Mouse (Mus musculus) retina, embryonic 14.5 days (tissue): Measurements from ENCODE around the gene Agtrap.
"Not testable (repeated sequence)": the region's sequence is repeated elsewhere in the genome, so short reads cannot be mapped to it uniquely, and the experiment has no call there.

Experiments used
- DNase-seq: peaks from one replicate; pipeline ENCODE4 v3.0.0-alpha.2; 2015; ENCODE audit warnings: low spot score

The Agtrap gene

DNA sequence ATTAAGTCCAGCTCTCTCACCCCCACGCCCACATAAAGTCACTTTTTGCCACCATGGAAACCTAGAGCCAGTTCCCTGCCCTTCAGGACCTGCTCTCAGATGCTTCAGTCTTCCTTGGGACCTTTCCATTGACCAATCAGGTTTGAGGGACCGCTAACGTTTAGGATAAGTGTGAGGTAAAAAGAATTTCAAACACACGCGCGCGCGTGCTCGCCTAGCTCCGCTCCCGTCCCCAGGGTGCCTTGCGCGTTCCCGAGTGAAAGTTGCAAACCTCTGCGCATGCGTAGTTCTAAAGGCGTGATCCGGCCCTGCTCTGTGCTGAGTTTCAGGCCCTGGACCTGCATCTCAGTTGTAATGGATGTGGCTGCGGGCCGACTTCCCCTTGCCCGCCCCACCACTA is 12.6 kb downstream of the Agtrap start:
- peak; percentile 81 for DNase-seq

DNA sequence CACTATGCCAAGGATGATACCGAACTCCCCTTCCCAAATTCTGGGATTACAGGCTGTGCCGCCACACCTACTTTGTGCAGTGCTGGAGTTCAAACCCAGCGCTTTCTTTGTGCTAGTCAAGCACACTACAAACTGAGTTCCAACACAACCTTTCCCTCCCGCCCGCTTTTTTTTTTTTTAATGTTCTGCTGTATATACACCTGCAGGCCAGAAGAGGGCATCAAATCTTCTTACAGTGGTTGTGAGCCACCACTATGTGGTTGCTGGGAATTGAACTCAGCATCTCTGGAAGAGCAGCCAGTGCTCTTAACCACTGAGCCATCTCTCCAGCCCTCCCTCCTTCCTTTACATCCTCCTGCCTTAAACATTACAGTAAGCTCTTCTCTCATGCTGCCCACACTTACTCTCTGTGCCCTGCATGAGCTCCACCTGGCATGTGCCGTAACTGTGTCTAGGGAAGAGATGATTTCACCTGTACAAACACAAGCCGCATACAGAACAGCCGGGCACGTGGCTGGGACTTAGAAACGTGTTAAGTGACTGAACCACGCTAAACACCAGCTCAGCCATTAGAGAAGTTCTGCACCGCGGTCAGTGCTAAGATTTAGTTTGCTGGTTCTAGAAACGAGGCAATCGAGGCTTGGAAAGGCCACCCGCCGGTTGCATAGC is 13.2 kb downstream of the Agtrap start:
- peak; percentile 66 for DNase-seq

DNA sequence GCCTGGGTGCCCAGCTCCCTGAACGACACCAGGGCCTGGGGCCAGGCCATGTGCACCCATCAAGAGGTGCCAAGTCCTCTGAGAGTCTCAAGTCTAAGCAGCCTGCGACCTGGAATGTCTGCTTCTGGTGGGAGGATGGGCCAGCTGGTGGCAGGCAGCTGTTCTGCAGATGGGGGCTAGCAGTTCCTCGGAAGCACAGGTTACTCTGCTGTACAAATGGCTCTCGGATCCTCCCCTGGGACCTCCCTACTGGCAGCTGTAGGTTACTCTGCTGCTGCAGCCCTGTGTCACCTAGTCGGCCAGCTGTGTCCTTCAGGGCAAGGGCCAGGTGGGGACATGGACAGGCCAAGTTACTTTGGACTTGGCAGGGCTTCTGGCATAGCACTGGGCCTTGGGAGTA is 16.3 kb downstream of the Agtrap start:
- DNase-seq, result peak; percentile 42

DNA sequence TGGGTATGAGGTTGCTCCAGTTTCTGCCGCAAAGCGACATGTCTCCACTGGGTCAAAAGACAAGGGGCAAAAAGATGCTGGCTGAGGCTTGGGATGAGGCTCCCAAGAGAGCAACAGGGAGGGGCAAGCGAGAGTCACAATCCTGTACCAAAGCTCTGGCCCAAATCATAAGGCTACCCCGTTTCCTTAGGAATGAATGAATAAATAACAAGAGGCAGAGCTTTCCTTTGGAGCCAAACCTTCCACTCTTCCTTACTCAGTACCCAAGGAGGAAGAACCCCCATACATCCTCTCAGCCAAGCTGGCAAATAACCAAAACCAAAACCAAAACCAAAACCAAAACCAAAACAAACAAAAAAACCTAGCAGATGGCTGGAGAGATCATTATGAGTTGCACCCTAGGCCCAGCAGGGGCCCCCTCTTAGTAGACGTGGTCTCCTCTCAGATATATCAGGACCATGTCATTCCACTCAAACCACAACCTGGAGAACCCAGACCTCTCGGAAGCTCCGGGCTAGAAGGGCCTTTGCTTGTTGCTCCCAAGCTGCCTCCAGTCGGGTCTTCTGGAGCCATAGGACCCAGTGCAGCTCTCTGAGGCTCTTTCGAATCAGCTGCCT is 18.1 kb downstream of the Agtrap start:
- DNase-seq, result no peak

DNA sequence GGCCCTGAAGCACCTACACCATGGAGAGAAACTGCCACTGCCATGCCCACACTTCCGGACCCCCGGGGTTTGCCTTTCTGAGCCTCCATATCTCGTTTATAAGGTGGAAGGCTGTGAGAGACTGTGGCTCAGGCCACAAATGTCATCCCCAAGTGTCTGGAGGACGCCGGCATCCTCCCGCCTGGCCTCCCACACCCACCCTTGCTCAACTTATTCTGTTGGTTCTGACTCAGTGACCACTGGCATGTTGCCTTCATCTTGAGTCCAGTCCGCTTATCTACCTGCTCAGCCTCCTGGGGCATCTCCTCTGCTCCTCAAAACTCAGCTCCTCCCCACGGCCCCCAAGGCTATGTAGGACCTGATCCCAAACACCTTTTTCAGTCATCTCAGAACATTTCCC is 20.5 kb downstream of the Agtrap start:
- DNase-seq, result no peak

DNA sequence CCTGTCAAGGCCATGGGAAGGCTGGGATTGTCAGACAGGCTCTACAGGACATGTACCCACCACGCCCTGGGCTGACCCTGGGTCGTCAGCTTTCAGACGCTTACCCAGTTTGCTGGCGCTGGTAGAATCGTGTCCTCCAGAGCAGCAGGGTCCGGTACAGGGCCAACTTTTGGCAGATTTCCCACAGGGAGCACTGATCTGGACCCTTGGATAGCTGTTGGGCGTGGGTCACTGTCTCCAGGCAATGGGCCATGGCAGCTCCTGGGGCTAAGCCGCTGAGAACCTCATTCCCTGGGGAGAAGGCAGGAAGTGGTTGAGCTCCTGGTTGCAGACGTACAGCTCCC is 21.5 kb downstream of the Agtrap start:
- no peak for DNase-seq

DNA sequence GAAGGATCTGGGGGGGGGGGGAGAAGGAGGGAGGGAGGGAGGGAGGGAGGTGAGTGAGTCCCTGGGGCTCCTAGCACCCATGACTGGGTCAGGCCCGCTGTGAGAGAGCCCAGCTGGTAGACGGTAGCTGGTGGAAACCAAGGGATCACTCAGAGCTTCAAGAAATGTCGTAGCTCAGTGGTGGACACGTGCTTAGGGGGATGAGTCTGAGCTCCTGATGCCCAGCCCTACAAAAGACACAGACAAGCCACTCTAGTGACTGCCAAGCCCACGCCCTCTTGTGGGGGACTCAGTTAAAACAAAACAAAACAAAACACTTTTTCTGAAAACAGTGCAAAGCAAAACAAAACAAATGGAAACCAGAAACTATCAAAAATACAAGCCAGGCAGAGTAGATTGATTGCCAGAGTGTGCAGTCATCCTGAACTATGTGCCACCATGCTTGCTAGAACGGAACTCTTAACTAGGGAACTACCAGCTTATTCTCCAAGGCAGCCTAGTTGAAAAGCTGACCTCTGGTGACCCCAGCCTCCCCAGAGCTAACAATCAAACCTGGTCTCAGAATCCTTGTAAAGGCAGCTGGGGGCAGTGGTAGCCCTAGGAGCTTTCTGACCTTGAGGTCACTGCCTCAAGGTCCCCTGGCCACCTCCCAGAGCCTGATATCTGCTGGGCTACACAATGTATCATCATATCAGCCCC is 22.0 kb downstream of the Agtrap start:
- peak; percentile 51 for DNase-seq

DNA sequence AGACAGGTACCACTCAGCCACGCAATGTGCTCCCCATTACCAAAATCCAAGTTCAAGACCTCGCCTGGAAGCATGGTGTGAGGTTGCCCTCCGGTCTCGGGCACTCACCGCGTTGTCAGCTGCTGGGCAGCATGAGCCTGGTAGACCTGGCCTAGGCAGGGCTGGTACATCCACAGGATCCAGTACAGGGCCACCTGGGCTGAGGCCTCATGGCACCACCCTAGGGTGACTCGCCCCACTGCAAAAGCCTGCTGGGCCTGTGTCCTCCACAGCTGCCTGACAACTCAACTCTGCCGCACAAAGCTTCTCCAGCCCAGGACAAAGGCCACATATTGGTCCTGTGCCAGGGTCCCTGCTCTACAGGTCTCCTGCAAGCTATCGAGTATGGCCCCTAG is 26.7 kb downstream of the Agtrap start:
- DNase-seq, result no peak

DNA sequence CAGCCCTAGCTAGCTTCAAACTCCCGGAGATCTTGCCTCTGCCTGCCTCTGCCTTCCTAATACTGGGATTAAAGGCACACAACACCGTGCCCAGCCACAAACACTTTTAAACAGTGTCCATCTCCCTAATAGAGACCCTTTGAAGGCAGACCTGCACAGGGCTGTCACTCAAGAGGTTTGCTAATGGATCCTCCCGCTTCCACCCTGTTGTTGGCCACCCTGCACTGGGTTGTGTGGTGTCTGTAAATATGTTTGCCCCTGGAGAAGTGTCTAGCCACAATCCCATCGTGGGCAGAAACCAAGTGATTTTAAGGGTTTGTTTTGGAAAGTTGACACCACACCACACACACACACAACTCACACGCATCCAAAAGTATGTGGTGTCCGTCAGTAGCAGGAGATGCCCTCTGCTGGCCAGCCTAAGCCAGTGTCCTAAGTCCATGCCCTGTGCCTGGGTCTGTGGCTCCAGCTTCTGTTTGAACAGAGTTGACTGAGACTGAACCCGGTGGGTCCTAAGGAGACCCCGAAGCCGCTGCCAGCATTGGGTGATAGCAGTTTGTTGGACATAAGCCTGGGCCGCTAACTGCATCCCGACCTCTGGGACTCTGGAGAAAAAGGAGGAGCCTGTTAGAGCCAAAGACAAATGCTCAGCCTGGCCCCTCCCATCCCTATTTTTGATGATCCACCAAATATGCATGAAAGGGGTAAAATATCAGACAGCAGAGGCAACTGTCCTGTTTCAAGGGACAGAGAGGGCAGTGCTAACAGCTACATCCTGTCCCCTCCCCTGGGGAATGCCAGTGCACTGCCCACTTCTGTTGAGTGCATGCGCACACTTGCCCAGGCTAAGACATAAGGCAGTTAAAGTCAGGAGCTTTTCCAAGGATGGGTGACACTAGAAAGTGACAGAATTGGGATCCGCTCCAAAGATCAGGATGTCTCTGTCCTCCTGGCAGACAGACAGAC is 27.4 kb downstream of the Agtrap start:
- peak; percentile 68 for DNase-seq

DNA sequence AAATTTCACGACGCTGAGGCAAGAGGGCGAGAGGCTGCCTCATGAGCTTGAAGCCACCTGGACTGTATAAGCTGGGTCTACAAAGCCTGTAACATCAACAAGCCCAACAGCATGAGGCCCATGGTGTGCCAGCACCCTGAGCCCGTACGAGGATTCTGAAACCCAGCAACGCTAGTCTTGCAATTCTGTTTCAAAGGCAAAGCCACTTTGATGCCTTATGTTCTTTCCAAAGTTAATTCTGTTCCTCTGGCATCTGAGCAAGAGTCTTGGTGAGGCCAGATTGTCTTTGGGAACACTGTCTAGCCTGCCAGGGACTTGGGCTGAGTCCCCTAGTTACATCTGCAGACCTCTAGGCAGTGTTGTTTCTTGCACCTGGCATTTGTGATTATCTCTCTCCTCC is 28.8 kb downstream of the Agtrap start:
- no peak for DNase-seq

DNA sequence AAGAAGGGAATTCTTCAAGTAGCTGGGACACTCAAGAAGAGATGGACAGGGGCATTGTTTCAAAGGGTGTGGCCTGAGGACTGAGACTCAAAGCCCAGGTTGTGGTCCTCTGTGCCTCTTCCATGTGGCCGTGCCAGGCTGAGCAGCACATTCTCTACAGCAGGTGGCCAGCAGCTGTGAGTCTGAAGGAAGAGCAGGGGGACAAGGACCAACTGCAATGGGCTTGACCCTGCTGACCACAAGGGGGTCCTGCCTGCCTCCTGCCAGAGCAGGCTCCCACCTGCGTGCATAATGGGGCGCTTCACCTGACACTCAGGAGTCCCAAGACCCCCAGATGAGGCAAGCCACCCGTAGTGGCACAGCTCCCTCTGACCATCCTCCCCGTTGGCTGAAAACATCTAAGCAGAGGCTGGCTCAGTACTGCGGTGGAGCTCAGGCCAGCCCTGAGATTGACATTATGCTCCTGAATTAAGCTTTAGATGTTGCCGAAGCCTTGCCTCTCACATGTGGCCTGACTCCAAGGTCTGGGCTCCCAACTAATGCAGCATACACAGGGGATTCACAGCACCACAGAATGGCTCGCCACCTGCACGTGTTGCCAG is 29.5 kb downstream of the Agtrap start:
- no peak for DNase-seq

DNA sequence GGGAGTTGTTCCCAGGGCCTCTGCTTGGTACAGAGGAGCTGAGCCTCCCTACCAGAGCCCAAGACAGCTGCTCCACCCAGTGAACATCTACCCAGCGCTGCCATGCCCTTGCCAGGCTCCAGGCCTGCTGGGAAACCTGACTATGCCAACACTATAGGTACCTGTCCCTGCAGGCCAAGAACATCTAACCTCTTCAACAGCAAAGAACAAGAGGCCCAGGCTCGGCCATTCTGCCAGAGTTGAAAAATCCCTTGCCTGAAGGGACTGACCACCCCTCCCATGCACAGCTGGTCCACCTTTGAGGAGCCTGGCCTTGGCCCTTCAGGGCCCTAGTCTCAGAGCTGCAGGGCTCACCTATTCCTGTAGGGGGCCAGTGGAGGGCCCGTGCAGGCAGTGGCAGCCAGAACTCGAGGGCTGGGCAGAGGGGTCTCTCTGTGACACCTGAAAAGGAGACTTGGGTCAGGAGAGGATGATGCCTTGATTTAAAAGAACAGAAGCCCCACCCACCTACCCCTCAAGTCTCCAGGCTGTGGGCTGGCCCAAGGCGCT is 30.1 kb downstream of the Agtrap start:
- no peak for DNase-seq

DNA sequence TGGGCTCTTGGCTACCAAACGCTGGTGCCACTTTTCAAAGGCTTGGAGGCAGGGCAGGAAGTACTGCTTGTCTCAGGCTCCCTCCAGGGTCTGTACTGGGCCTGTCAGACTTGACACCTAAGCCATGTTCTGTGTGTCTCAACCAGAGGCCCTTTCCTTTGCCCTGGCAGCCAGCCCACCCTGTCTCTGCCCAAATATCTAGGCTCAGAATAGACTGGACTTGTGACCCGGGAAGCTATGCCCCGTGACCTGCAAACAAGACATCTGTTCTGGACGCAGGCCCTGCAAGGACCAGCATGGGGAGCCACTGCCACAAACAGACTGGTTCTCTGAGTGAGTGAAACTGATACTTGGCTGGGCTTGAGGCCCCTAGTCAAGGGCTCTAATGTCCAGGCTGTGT is 31.0 kb downstream of the Agtrap start:
- no peak for DNase-seq

DNA sequence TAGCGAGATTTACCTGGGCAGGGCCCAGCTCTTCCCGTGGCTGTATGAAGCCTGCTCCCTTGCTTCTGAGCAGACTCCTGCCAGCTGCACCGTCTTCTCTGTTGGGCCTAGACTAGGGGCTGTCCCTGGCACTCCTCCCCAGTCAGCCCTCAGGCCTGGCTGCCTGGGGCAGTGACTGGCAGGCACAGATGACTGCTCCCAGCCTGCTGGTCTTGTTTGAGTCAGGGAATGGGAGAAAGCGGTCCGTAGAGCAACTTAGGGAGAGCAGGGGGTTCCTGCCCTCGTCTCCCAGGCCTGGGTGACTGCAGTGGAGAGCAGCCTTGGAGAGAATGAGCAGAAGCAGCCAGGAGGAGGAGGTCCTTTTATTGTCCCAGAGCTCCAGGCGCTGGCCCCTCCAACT is 31.6 kb downstream of the Agtrap start:
- DNase-seq, result no peak

DNA sequence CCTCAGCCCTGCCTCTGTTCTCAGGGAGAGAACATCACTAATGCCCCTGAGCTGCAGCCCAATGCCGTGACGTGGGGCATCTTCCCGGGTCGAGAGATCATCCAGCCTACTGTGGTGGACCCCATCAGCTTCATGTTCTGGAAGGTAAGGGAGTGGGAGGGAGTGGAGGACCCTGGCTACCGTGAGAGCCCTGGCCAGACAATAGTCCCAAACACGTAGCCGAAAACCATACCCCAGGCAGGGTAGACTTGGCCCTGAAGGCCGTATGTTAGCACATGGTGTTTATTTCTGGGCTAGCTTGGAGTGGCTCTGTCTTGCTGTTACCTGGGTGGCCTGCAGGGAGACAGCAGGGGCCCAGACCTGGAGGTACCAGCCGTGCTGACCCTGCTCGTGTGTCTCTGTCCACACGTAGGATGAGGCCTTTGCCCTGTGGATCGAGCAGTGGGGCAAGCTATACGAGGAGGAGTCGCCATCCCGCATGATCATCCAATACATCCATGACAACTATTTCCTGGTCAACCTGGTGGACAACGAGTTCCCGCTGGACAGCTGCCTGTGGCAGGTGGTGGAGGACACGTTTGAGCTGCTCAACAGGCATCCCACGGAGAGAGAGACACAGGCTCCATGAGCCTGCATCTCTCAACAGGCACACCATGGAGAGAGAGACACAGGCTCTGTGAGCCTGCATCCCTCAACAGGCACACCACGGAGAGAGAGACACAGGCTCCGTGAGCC is 32.7 kb downstream of the Agtrap start:
- DNase-seq, result no peak

DNA sequence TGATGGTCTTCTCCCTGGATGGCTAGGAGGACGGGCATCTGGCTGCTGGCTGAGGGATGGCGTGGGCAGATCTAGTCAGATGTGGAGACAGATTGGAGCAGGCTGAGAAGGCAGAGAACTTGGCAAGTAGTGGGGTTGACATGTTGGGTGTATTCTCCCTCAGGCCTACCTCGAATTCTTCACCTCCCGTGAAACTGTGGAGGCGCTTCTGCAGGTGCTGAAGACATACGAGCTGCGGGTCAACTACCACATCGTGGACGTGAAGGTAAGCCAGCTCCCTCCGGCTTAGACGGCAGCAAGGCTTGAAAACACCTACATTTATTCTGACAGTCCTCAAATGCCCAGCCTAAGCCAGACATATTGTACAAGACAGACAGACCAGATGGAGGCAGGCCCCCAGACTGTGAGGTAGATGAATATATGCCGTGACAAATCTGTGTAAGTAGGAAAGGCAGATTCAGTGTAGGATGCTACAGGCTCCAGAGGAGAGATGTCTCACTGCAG is 34.4 kb downstream of the Agtrap start:
- no peak for DNase-seq

DNA sequence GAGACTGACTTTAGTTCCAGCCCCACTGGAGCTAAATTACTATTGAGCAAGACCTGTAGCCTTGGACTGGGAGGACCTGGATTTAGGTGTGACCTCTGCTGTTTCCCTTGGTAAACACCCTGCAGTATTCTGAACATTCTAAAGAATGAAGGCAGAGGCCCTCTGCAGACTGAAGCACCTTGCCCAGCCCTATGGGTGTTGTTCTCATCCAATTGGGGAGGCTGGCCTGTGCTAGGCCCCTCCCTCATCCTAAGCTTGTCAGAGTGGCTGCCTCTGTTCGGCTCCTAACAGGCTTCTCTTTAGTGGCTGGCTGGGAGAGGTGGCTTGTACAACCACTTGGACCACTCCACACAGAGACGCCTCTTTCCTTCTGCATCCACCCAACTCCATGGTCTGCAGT is 34.9 kb downstream of the Agtrap start:
- DNase-seq, result no peak

DNA sequence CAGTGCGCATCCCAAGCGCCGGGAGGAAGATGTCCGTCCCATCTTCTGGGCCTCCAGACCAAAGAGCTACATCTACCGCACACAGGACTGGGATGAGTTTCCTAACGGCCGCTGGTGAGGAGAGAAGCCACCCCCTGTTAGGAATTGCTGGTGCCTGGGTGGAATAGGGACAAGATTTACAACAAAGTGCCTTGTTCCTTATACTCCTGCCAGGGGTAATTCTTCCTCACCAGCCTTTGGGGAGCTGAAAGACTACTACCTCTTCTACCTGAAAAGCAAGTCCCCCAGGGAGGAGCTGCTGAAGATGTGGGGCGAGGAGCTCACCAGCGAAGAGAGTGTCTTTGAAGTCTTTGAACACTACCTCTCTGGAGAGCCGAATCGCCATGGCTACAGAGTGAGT is 35.9 kb downstream of the Agtrap start:
- no peak for DNase-seq

DNA sequence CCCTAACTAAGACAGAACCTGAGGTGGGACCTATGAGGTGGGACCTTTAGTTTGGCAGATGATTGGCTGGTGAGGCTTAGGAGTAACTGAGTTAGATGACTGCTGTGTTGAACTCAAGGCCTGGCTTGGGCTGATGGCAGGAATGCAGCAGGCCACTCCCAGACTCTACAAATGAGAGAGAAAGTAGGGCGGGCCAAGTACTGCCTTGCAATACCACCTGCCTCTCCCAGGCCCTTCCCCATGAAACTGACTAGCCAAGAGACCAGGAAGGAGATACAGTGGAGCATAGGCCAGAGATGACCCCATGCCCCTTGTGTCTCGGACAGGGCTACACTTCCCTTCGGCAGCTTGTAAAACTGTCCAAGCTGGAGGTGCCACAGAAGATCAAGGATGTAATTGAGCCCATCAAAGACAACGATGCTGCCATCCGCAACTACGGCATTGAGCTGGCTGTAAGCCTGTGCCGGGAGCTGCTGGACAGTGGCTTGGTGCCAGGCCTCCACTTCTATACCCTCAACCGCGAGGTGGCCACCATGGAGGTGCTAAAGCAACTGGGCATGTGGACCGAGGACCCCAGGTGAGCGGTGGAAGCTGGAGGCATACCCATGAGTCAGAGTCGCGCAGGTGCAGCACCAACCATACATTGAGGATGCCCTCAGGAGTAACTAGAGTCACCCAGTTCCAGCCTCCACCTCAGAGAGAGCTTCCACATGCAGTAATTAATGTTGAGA is 36.6 kb downstream of the Agtrap start:
- DNase-seq, result no peak

DNA sequence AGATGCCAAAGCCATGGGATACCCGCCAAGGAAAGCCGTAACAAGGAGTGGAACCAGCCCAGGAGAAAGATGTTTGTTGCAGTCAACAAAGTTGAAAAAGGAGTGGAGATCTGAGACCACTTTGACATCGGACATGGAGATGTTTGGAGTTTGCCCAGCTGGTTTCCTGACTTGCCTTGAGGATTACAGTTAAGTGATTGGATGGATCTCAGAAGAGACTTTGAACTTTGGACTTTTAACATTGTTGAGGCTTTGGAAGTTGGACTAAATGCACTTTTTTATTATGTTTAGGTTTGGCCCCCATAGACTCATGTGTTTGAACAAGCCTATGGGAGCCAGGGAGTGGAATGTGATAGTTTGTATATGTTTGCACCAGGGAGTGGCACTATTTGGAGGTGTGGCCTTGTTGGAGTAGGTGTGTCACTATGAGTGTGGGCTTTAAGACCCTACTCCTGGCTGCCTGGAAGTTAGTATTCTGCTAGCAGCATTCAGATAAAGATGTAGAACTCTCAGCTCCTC is 37.4 kb downstream of the Agtrap start:
- DNase-seq, result not testable (repeated sequence)
